Mouse (Mus musculus): ENCODE measurements around the gene Rab6b. TPM values are rescaled to one million over a fixed set of nuclear protein-coding genes. Genes with fewer than 3 reads are reported as not detected.

The Rab6b gene
- total RNA-seq, 2 experiments from 2014 or later, result 429 to 449 TPM

- DNase-seq (ENCODE audit: low spot score in 2 of 2), result no peak
- no peak for TF ChIP-seq CTCF (conservative IDR thresholded peaks at IDR 0.05)
- no peak overlapping the region for H3K27ac ChIP-seq
- H3K4me3 ChIP-seq, result no peak overlapping the region
Measured at GRCm38 (mm10) chr9:103163806-103164205, 52.2 kb downstream of the Rab6b start.

GRCm38 (mm10) chr9:103168046-103168445, 56.5 kb downstream of the Rab6b start:
- no peak for DNase-seq (ENCODE audit: low spot score in 2 of 2)
- peak overlapping the region; percentile 39; the same call in 1 of the 2 replicates for H3K27ac ChIP-seq
- H3K4me3 ChIP-seq, result no peak overlapping the region
- peak; percentile 15; the same call in 1 of the 2 replicates for TF ChIP-seq CTCF (conservative IDR thresholded peaks at IDR 0.05)

DNA sequence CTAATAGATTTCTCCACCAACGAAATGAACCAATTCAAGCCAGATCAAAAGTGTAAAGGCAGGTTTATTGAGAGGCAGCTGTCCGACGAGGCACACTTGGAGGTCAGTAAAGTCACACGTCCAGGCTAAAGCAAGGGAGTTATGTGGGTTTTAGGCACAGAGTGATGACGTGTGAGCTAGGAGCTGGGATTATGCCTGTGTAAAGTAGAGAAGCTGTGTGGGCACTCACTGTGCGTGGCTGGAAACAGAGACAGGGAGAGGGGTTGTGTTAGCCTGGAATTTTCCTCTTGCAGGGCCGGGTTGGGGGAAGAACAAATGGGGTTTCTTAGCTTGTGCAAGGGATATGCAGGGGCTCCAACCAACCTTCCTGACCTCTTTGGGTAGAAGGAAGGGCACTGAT, 57.2 kb downstream of the Rab6b start:
- TF ChIP-seq CTCF (conservative IDR thresholded peaks at IDR 0.05), result no peak
- Histone ChIP-seq H3K27ac (no peak overlapping the region), H3K4me3 (no peak overlapping the region)
- no peak for DNase-seq (ENCODE audit: low spot score in 2 of 2)

GRCm38 (mm10) chr9:103174771-103175519, 63.4 kb downstream of the Rab6b start:
- DNase-seq (ENCODE audit: low spot score in 2 of 2), result no peak
- Histone ChIP-seq H3K4me3 (no peak overlapping the region), H3K27ac (no peak overlapping the region)
- TF ChIP-seq CTCF (conservative IDR thresholded peaks at IDR 0.05), result peak; percentile 74

DNA sequence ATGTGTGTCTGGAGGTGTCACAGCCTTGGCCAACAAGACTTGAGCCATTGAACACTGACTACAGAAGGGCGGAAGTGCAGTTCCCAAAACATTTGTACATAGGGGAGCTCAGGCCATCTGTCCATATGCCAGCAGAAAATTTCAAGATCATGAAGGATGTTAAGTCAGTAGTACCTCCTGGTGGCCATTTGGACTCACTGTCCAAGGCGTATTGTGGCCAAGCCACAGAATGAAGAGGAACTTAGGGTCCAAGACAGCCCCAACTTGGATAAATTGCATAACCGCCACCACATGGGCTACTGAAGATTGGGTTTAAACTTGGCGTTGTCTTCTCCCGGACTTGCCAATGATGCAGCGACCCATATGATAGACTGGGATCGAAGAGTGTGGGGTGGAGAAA, 64.1 kb downstream of the Rab6b start:
- no peak for DNase-seq (ENCODE audit: low spot score in 2 of 2)
- no peak overlapping the region for H3K27ac ChIP-seq
- no peak overlapping the region for H3K4me3 ChIP-seq
- TF ChIP-seq CTCF (conservative IDR thresholded peaks at IDR 0.05), result peak; percentile 41

DNA sequence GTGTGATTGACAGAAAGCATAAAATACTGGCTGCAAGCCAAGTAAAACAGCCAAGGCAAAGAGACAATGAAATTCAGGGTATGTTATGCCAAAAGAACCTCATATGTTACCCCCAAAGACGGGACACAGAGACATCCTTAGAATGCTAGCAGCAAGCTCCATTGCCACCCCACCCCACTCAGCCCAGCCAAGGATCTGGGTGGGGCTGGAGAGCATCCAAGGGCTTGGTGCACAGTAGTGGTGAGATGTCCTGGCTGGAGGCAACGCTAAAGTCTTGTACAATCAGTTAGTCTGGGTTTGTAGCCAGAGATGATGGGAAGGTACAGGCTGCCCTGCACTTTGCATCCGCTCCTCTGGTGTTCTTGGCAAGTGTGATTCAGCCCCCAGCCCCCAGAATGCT, 68.7 kb downstream of the Rab6b start:
- H3K4me3 ChIP-seq, result no peak overlapping the region
- peak in 1 of 2 experiments; percentile 25 for DNase-seq (ENCODE audit: low spot score in 2 of 2)
- no peak for TF ChIP-seq CTCF (conservative IDR thresholded peaks at IDR 0.05)
- peak overlapping the region; percentile 43; the same call in 1 of the 2 replicates for H3K27ac ChIP-seq

DNA sequence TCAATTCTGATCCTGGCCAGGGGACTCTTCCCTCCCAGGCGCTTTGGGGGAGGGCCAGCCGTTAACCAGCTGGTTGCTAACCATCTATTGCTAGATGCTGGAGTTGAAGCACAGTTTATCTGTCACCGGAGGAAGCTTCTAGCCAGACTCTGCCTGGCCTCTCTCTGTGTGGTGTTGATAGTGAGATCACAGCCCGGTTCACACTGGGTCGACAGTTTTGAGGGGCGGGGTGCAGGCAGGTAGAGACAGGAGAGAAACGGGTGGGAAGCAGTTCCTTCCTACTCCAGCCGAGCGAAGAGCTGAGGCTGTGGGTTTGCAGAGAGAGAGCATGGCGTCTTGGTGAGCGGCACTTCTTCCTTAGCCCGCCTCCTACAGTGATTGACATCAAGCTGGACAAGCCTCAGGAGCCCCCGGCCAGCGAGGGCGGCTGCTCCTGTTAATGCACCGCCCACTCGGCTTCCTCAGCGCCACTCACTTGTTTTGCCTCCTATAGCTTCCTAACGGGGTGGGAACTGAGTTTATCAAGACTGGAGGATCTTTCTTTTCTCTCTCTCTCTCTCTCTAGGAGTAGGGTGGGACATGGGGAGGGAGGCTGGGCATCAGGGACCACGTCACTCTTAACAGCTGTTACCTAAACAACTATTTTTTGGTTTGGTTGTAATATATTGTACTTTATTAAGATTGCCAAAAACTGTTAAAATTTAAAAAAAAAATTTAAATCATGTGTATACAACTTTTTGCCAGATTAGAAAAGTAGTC, 69.4 kb downstream of the Rab6b start:
- peak; percentile 40 to 42 for DNase-seq (ENCODE audit: low spot score in 2 of 2)
- Histone ChIP-seq H3K4me3 (peak overlapping the region; percentile 45), H3K27ac (peak overlapping the region; percentile 43; the same call in 1 of the 2 replicates)
- no peak for TF ChIP-seq CTCF (conservative IDR thresholded peaks at IDR 0.05)

- DNase-seq (ENCODE audit: low spot score in 2 of 2), result no peak
- Histone ChIP-seq H3K4me3 (no peak overlapping the region), H3K27ac (no peak overlapping the region)
- no peak for TF ChIP-seq CTCF (conservative IDR thresholded peaks at IDR 0.05)
Measured at GRCm38 (mm10) chr9:103181886-103182285, 70.3 kb downstream of the Rab6b start.

GRCm38 (mm10) chr9:103184855-103185254, 73.3 kb downstream of the Rab6b start:
- no peak overlapping the region for H3K4me3 ChIP-seq
- no peak overlapping the region for H3K27ac ChIP-seq
- TF ChIP-seq CTCF (conservative IDR thresholded peaks at IDR 0.05), result no peak
- DNase-seq (ENCODE audit: low spot score in 2 of 2), result no peak

DNA sequence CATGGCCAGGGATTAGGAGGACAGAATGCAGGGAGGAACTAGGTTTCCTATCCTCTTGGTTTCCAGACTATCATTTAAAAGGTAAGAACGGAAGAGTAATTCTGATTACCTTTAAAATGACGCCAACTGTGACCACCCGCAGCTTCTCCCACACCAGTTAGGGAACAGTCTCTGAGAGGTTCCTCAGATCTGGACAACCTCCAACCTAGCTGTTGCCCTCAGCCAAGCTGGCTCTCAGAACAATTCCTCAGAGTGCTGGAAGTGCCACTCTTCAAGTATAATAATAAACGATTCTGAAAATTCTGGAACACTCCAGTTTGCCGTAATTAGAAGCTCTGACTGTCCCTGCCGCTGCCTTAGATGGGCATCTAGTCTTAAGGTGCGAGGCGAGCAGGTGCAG, 74.4 kb downstream of the Rab6b start:
- DNase-seq (ENCODE audit: low spot score in 2 of 2), result no peak
- no peak overlapping the region for H3K4me3 ChIP-seq
- no peak for TF ChIP-seq CTCF (conservative IDR thresholded peaks at IDR 0.05)
- 0 out of 2 replicates have a peak overlapping the region, but pooled peaks have one; percentile 8 for H3K27ac ChIP-seq

DNA sequence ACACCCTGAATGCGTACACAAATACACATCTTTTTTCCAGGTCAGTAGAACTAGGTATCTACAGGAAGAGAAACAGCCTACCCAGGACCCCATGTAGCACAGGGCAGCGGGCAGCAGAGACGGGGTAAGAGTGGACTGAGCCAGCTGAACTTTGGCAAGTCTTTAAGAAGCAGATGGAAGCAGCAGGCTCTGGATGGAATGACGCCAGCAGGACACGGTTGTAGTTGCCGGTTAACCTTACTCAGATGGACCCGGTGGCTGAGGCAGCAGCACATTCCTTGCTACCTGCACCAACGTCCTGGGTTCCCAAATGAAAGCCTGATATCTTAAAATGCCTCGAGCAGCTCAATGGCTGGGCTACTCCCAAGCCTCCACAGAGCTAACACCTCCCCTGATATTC, 75.2 kb downstream of the Rab6b start:
- TF ChIP-seq CTCF (conservative IDR thresholded peaks at IDR 0.05), result no peak
- H3K4me3 ChIP-seq, result no peak overlapping the region
- no peak for DNase-seq (ENCODE audit: low spot score in 2 of 2)
- no peak overlapping the region for H3K27ac ChIP-seq

- no peak for DNase-seq (ENCODE audit: low spot score in 2 of 2)
- H3K27ac ChIP-seq, result no peak overlapping the region
- no peak overlapping the region for H3K4me3 ChIP-seq
- no peak for TF ChIP-seq CTCF (conservative IDR thresholded peaks at IDR 0.05)
Measured at GRCm38 (mm10) chr9:103188416-103188815, 76.8 kb downstream of the Rab6b start.

DNA sequence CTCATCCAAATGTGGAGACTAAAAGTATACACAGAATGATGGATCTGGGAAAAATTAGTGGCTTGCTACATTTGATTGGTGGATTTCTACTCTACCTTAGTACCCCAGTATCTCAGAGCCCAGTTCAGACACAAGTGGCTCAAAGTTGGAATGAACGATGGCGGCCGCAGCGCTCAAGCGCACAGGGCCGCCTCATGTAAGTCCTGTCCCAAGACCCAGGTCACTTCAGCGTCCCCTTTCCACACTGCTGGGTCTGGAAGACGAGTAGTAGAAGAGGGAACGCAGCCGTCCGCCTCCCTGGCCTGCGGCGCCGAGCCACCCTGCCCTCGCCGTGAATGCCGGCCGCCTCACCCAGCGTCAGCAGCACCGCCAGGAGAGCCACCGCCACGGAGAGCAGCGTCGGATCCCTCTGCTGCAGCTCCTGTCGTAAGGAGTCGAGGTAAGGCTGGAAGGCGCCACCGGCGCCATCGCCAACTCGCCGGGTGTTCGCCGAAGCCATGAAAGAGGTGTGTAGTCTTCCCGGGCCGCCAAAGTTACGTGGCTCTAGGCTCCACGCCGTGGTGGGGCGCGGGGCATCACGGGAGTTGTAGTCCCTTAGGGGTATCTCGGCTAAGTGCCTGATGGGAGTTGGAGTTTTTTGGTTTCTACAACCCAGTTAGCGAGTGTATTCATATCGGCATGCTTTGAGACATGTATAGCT, 90.1 kb downstream of the Rab6b start, which contains the start of gene Srprb:
Gene Srprb (minus strand): TSS at position 577 of the 700 bp plus-strand sequence.
- Histone ChIP-seq H3K27ac (peak within 1 kb of the TSS; percentile 82), H3K4me3 (peak within 1 kb of the TSS; percentile 65)
- no peak for TF ChIP-seq CTCF (conservative IDR thresholded peaks at IDR 0.05)
- DNase-seq (ENCODE audit: low spot score in 2 of 2), result peak; percentile 93 to 94

All from layer of hippocampus, adult 2 months (tissue).